Mouse (Mus musculus) bone marrow, adult 2 months (tissue): Measurements from ENCODE around the gene Gm21762.
"Not testable (repeated sequence)": the region's sequence is repeated elsewhere in the genome, so short reads cannot be mapped to it uniquely, and the experiment has no call there.

Experiments used
- CTCF ChIP-seq: fragments of 200-500 bp; IDR thresholded peaks from 2 replicates; pipeline ENCODE4 v1.5.1; 2011; ENCODE audit warnings: low read length, control low read depth; ENCODE audit not compliant: control insufficient read depth, insufficient read depth
- POLR2A ChIP-seq: fragments of 200-500 bp; IDR thresholded peaks from 2 replicates; pipeline ENCODE4 v1.6.1; 2011; ENCODE audit warnings: low read depth, mild to moderate bottlenecking, control low read depth, low read length, borderline replicate concordance; ENCODE audit not compliant: control insufficient read depth

- not testable (repeated sequence) for TF ChIP-seq POLR2A, CTCF
These were observed 23.1 kb upstream of the Gm21762 start, which contains the start of gene Gm21731 for GRCm38 (mm10) chr13:120238811-120239210.
